ENCODE assay signal across 8 mouse cellular contexts in genomic region chr10:13564364-13565079, GRCm38 (mm10). TPM values are rescaled to one million over a fixed set of nuclear protein-coding genes. Genes with fewer than 3 reads are reported as not detected.
A peak's percentile ranks its signal among the peaks of the same experiment; 100 is the strongest.
DNase-seq lines count a peak whose midpoint lies in the region; ATAC-seq and TF ChIP-seq lines count a peak whose summit lies in the region.

No protein-coding gene starts in this region.

- no peak for DNase-seq in ES-E14 (ENCODE audit: low read depth, low spot score)
- peak; percentile 63 to 80 for DNase-seq in cerebellum, adult 2 months
- DNase-seq in frontal cortex, postnatal 25 days (ENCODE audit: low spot score in 2 of 2), result peak; percentile 69 to 71
- peak; percentile 70 to 73 for DNase-seq in layer of hippocampus, postnatal 36 days
- peak; percentile 60 for DNase-seq in lung, postnatal 36 days
- peak; percentile 77 for DNase-seq in right cerebral cortex, adult 18-20 months
- DNase-seq in urinary bladder, postnatal 14 days (ENCODE audit: low spot score), result peak; percentile 70

- no peaks in the 10 kb centered on the region for H3K4me1 ChIP-seq in ES-E14 (ENCODE audit: control insufficient read depth in 2 of 2, insufficient read depth in 2 of 2, low read length in 2 of 2, poor library complexity in 1 of 2)
- H3K4me1 ChIP-seq in cerebellum, adult 2 months (ENCODE audit: control insufficient read depth, insufficient read depth, low read length), result no peaks in the 10 kb centered on the region
- peaks cover 5% of the 10 kb centered on the region for H3K4me1 ChIP-seq in hindbrain, embryonic 13.5 days (replicated peaks)

- H3K36me3 ChIP-seq in ES-E14 (ENCODE audit: control insufficient read depth, insufficient read depth, low read length, poor library complexity, severe bottlenecking), result peaks cover 27% of the 10 kb centered on the region
- peaks cover 12% of the 10 kb centered on the region; the same call in 1 of the 2 replicates for H3K36me3 ChIP-seq in hindbrain, embryonic 13.5 days

- in situ Hi-C loops in ES-E14 (cut with MboI; ENCODE audit: low sequenced_read_pairs in 2 of 2, unreplicated experiment in 2 of 2), result loop anchor here (25.0 kb wide), 1 partner anchor 823 kb away; no protein-coding TSS in a partner anchor

- no peak overlapping the region for H3K9ac ChIP-seq in ES-E14 (ENCODE audit: insufficient read depth, low read depth, low read length, poor library complexity, severe bottlenecking)
- 0 out of 2 replicates have a peak overlapping the region, but pooled peaks have one; percentile 49 for H3K9ac ChIP-seq in hindbrain, embryonic 13.5 days

- 25% methylated on average over 24 of the region's 24 CpGs for WGBS in cerebellum, adult 2 months
- WGBS in hindbrain, embryonic 13.5 days, result 27% methylated on average over 24 of the region's 24 CpGs

- peak; percentile 88 for ATAC-seq in hindbrain, embryonic 13.5 days (ENCODE audit: low FRiP score)

- H3K27me3 ChIP-seq in cerebellum, adult 2 months (ENCODE audit: control insufficient read depth, insufficient read depth, low read length), result no peaks in the 10 kb centered on the region
- peaks cover 24% of the 10 kb centered on the region for H3K27me3 ChIP-seq in hindbrain, embryonic 13.5 days

- no peak overlapping the region for H3K4me3 ChIP-seq in ES-E14 (ENCODE audit: insufficient read depth in 1 of 2, low read depth in 1 of 2, low read length in 2 of 2, poor library complexity in 1 of 2, severe bottlenecking in 1 of 2)
- peak overlapping the region; percentile 45 for H3K4me3 ChIP-seq in cerebellum, adult 2 months (replicated peaks; ENCODE audit: insufficient read depth, low read depth, low read length)
- peak overlapping the region; percentile 31 for H3K4me3 ChIP-seq in hindbrain, embryonic 13.5 days

- no peak for TF ChIP-seq POLR2A in cerebellum, adult 2 months (IDR thresholded peaks at IDR 0.05; ENCODE audit: borderline replicate concordance, insufficient read depth, low read length)

- TF ChIP-seq CTCF in cerebellum, adult 2 months (IDR thresholded peaks at IDR 0.05; ENCODE audit: borderline replicate concordance, insufficient read depth, low read depth, low read length), result peak; percentile 96

- 0 out of 2 replicates have a peak, but pooled peaks cover 6% of the 10 kb centered on the region for H3K9me3 ChIP-seq in ES-E14 (ENCODE audit: control insufficient read depth, insufficient read depth, low read depth, low read length)
- H3K9me3 ChIP-seq in hindbrain, embryonic 13.5 days, result no peaks in the 10 kb centered on the region

- no peak overlapping the region for H3K27ac ChIP-seq in ES-E14 (ENCODE audit: insufficient read depth, low read depth, low read length, poor library complexity, severe bottlenecking)
- no peak overlapping the region for H3K27ac ChIP-seq in cerebellum, adult 2 months (ENCODE audit: insufficient read depth, low read length)
- H3K27ac ChIP-seq in hindbrain, embryonic 13.5 days, result no peak overlapping the region

- H3K4me2 ChIP-seq in hindbrain, embryonic 13.5 days, result peak overlapping the region; percentile 54

TF ChIP-seq in ES-E14, 5 proteins besides CTCF, POLR2A, EP300 and RAD21:
- TF ChIP-seq MAFK (IDR thresholded peaks at IDR 0.05; ENCODE audit: insufficient read depth, low read depth, low read length) (0 out of 2 replicates have a peak, but pooled peaks have one; percentile 27), ZNF384 (IDR thresholded peaks at IDR 0.05; ENCODE audit: low read depth, low read length) (no peak), ZC3H11A (IDR thresholded peaks at IDR 0.05; ENCODE audit: borderline replicate concordance, low read depth, low read length) (peak; percentile 90)
TF ChIP-seq in ES-E14: peak in this region for 2.

RNA-seq across cellular contexts. Expression of gene Pex3, which starts 11.6 kb away (rescaled TPM):
- 14.8 and 17.5 TPM in 2 replicates for total RNA-seq in ES-E14 (2012; rRNA removed)
- 27.5 and 30.2 TPM in 2 replicates for polyA plus RNA-seq in cerebellum, adult 2 months (2012; rRNA removed)
- 24.7 and 25.9 TPM in 2 replicates for polyA plus RNA-seq in hindbrain, embryonic 13.5 days (2015; fragmentation: Nextera tagmentation; extraction: Ambion mirVana)
- total RNA-seq in layer of hippocampus, postnatal 36 days (2021), result 10 to 100 TPM; 23.8 to 26.2 TPM

RNA-seq across cellular contexts. Expression of gene Adat2, which starts 11.8 kb away (rescaled TPM):
- total RNA-seq in ES-E14 (2012; rRNA removed), result 14.4 and 15.1 TPM in 2 replicates
- 6.2 and 7.2 TPM in 2 replicates for polyA plus RNA-seq in cerebellum, adult 2 months (2012; rRNA removed)
- polyA plus RNA-seq in hindbrain, embryonic 13.5 days (2015; fragmentation: Nextera tagmentation; extraction: Ambion mirVana), result 2.0 and 2.1 TPM in 2 replicates
- 10 to 100 TPM in 1 of 2 experiments, 1 to 10 TPM in 1; 8.3 to 11.3 TPM for total RNA-seq in layer of hippocampus, postnatal 36 days (2021)

Comparison
In these comparisons a context has a peak if more than half of its experiments do, and no peak if none do; other contexts are left out.
1. H3K4me3 ChIP-seq: peak in cerebellum, adult 2 months (single experiment) and hindbrain, embryonic 13.5 days (single experiment); none in ES-E14 (0 of 2).